Mouse (Mus musculus): ENCODE data around the gene Col5a3. TPM values are rescaled to one million over a fixed set of nuclear protein-coding genes. Genes with fewer than 3 reads are reported as not detected.

The Col5a3 gene
- polyA plus RNA-seq, 1 experiment from 2014 or later: 1.2 TPM

DNA sequence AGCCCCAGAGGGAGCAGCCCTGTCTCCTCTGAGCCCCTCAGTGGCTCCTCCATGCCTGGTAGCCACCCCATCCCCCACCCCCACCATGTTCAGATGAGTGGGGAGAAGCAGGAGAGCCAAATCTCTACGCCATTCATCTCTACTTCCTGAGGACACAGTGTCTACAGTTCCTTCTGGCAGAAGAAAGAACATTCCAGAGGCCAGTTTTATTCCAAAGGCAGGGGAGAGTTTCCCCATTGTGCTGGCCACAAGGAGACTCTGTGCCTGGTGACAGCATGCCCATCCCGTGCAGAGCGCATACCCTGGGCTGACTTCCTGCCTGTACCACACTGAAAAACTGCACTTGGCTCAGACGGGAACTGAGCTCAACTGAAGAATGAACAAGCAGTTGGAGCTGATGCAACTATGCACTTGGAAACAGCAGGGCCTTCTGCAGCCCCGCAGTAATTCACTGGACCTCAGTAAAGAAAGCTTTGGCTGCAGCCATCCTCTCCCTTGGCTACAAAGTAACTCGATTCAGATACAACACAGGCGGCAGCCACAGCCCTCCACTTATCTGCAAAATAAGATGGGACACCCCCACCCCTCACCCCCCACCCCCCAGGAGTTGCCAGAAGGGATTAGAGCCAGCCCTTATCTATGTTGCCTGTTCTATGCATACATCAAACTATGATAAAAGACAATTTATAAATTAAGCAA lies 20.6 kb downstream of the Col5a3 start:
- 24% methylated on average over 7 of the region's 7 CpGs for WGBS
- Histone ChIP-seq H3K4me1 (replicated peaks; ENCODE audit: control insufficient read depth, insufficient read depth, low read length) (no peaks in the 10 kb centered on the region), H3K9me3 (ENCODE audit: control insufficient read depth) (no peaks in the 10 kb centered on the region), H3K27me3 (replicated peaks; ENCODE audit: control insufficient read depth, insufficient read depth, low read length) (no peaks in the 10 kb centered on the region), H3K9ac (ENCODE audit: low read depth, low read length) (no peak overlapping the region), H3K4me3 (ENCODE audit: low read depth, low read length) (no peak overlapping the region), H3K36me3 (ENCODE audit: control insufficient read depth, insufficient read depth) (no peaks in the 10 kb centered on the region), H3K27ac (ENCODE audit: low read depth, low read length) (no peak overlapping the region), H3K4me2 (replicated peaks; ENCODE audit: low read depth) (0 out of 2 replicates have a peak overlapping the region, but pooled peaks have one; percentile 9)
- TF ChIP-seq CTCF (IDR thresholded peaks at IDR 0.05; ENCODE audit: low read depth): no peak
- no peak for ATAC-seq

DNA sequence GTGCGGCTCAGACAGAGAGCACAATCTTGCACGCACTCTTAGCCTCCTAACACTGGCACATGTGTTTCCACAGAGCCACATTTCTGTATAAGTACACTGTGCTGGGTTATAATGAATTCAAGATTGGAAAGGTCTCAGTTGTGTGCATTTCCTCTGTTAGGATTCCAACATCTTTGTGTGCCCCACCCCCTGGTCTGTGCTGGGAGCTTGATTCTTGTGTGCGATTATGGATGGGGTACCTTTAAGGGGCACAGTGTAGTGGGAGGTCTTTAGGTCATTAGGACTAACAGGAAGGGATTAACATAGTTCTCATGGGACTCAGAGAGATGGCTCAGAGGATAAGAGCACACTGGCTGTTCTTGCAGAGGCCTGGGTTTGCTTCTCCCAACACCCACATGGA lies 24.5 kb downstream of the Col5a3 start:
- no peak for ATAC-seq
- Histone ChIP-seq H3K36me3 (ENCODE audit: control insufficient read depth, insufficient read depth) (no peaks in the 10 kb centered on the region), H3K4me3 (ENCODE audit: low read depth, low read length) (no peak overlapping the region), H3K4me2 (replicated peaks; ENCODE audit: low read depth) (no peak overlapping the region), H3K27me3 (replicated peaks; ENCODE audit: control insufficient read depth, insufficient read depth, low read length) (no peaks in the 10 kb centered on the region), H3K4me1 (replicated peaks; ENCODE audit: control insufficient read depth, insufficient read depth, low read length) (no peaks in the 10 kb centered on the region), H3K27ac (ENCODE audit: low read depth, low read length) (no peak overlapping the region), H3K9me3 (ENCODE audit: control insufficient read depth) (no peaks in the 10 kb centered on the region), H3K9ac (ENCODE audit: low read depth, low read length) (no peak overlapping the region)
- no peak for TF ChIP-seq CTCF (IDR thresholded peaks at IDR 0.05; ENCODE audit: low read depth)
- WGBS: 65% methylated on average over 3 of the region's 3 CpGs

GRCm38 (mm10) chr9:20789651-20790050 lies 25.2 kb downstream of the Col5a3 start:
- no peak overlapping the region for H3K4me3 ChIP-seq (ENCODE audit: low read depth, low read length)
- H3K4me2 ChIP-seq (replicated peaks; ENCODE audit: low read depth): no peak overlapping the region
- no peaks in the 10 kb centered on the region for H3K27me3 ChIP-seq (replicated peaks; ENCODE audit: control insufficient read depth, insufficient read depth, low read length)
- H3K9me3 ChIP-seq (ENCODE audit: control insufficient read depth): no peaks in the 10 kb centered on the region
- no peaks in the 10 kb centered on the region for H3K36me3 ChIP-seq (ENCODE audit: control insufficient read depth, insufficient read depth)
- no peak overlapping the region for H3K27ac ChIP-seq (ENCODE audit: low read depth, low read length)
- H3K4me1 ChIP-seq (replicated peaks; ENCODE audit: control insufficient read depth, insufficient read depth, low read length): no peaks in the 10 kb centered on the region
- H3K9ac ChIP-seq (ENCODE audit: low read depth, low read length): no peak overlapping the region
- no peak for ATAC-seq
- TF ChIP-seq CTCF (IDR thresholded peaks at IDR 0.05; ENCODE audit: low read depth): no peak
- 71% methylated on average over 4 of the region's 4 CpGs for WGBS

DNA sequence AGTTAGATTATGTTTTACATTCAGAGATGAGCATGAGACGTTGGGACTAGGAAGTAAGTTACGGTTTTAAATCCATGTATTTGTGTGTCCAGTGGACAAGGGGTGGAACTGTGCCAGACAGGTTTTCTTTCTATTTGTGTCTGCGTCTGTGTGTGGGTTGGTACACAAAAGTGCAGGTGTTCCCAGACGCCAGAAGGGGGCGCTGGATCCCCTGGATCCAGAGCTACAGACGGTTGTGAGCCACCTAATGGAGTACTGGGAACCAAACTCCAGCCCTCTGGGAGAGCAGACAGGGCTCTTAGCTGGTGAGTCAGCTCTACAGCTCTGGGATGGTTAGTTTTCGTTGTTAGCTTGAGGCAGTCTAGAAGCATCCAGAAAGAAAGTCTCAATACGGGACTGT lies 26.9 kb downstream of the Col5a3 start:
- no peaks in the 10 kb centered on the region for H3K4me1 ChIP-seq (replicated peaks; ENCODE audit: control insufficient read depth, insufficient read depth, low read length)
- H3K4me2 ChIP-seq (replicated peaks; ENCODE audit: low read depth): no peak overlapping the region
- no peak overlapping the region for H3K9ac ChIP-seq (ENCODE audit: low read depth, low read length)
- no peak for ATAC-seq
- 74% methylated on average over 8 of the region's 8 CpGs for WGBS
- no peak overlapping the region for H3K27ac ChIP-seq (ENCODE audit: low read depth, low read length)
- no peaks in the 10 kb centered on the region for H3K27me3 ChIP-seq (replicated peaks; ENCODE audit: control insufficient read depth, insufficient read depth, low read length)
- 0 out of 2 replicates have a peak, but pooled peaks have one; percentile 5 for TF ChIP-seq CTCF (IDR thresholded peaks at IDR 0.05; ENCODE audit: low read depth)
- H3K9me3 ChIP-seq (ENCODE audit: control insufficient read depth): no peaks in the 10 kb centered on the region
- no peak overlapping the region for H3K4me3 ChIP-seq (ENCODE audit: low read depth, low read length)
- no peaks in the 10 kb centered on the region for H3K36me3 ChIP-seq (ENCODE audit: control insufficient read depth, insufficient read depth)

DNA sequence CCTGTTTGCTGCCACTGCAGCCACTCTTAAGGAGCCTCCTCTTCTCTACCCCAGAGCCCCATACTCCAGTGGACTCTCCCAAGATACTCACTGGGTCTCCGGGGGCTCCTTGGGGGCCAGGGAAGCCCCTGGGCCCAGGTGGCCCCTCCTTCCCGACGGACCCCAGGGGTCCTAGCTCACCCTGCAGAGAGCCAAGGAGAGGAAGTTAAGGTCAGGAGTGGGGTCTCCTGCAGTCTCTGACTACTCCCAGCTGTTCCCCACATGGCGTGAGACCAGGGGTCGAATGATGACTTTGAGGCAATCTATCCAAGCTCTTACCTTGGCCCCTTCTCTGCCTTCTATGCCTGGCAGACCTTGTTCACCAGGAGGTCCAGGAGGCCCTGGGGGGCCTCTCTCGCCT lies 29.8 kb downstream of the Col5a3 start:
- Histone ChIP-seq H3K4me1 (replicated peaks; ENCODE audit: control insufficient read depth, insufficient read depth, low read length) (no peaks in the 10 kb centered on the region), H3K4me2 (replicated peaks; ENCODE audit: low read depth) (no peak overlapping the region), H3K36me3 (ENCODE audit: control insufficient read depth, insufficient read depth) (no peaks in the 10 kb centered on the region), H3K9ac (ENCODE audit: low read depth, low read length) (no peak overlapping the region), H3K4me3 (ENCODE audit: low read depth, low read length) (no peak overlapping the region), H3K27me3 (replicated peaks; ENCODE audit: control insufficient read depth, insufficient read depth, low read length) (no peaks in the 10 kb centered on the region), H3K9me3 (ENCODE audit: control insufficient read depth) (no peaks in the 10 kb centered on the region), H3K27ac (ENCODE audit: low read depth, low read length) (no peak overlapping the region)
- 75% methylated on average over 6 of the region's 6 CpGs for WGBS
- no peak for ATAC-seq
- no peak for TF ChIP-seq CTCF (IDR thresholded peaks at IDR 0.05; ENCODE audit: low read depth)

DNA sequence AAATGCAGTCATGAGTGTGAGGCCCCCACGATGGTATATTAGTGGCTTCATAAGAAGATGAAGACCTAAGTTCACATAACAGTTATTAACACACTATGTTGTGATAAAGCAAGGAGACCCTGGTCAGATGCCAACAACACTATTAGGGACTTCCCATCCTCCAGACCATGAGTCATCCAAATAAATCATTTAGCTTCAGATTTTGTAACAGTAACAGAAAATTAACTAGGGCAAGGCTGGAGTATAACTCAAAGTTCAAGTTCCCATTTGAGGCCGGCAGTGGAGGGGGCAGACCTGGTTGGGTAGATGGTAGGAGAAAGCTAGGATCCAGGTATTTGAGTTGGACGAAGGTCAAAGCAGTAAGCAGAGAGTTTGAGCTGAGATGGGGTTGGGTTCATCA lies 33.6 kb downstream of the Col5a3 start:
- Histone ChIP-seq H3K27ac (ENCODE audit: low read depth, low read length) (no peak overlapping the region), H3K27me3 (replicated peaks; ENCODE audit: control insufficient read depth, insufficient read depth, low read length) (no peaks in the 10 kb centered on the region), H3K9me3 (ENCODE audit: control insufficient read depth) (no peaks in the 10 kb centered on the region), H3K9ac (ENCODE audit: low read depth, low read length) (no peak overlapping the region), H3K36me3 (ENCODE audit: control insufficient read depth, insufficient read depth) (no peaks in the 10 kb centered on the region), H3K4me3 (ENCODE audit: low read depth, low read length) (no peak overlapping the region), H3K4me1 (replicated peaks; ENCODE audit: control insufficient read depth, insufficient read depth, low read length) (no peaks in the 10 kb centered on the region), H3K4me2 (replicated peaks; ENCODE audit: low read depth) (no peak overlapping the region)
- whole genome bisulfite sequencing: 72% methylated on average over 3 of the region's 3 CpGs
- no peak for TF ChIP-seq CTCF (IDR thresholded peaks at IDR 0.05; ENCODE audit: low read depth)
- no peak for ATAC-seq

Data from intestine, postnatal 0 days (tissue).